8 mouse cellular contexts compared by ENCODE assay signal in genomic region chr8:128359521-128360318, GRCm38 (mm10). TPM values are rescaled to one million over a fixed set of nuclear protein-coding genes. Genes with fewer than 3 reads are reported as not detected.
DNase-seq lines count a peak whose midpoint lies in the region; ATAC-seq and TF ChIP-seq lines count a peak whose summit lies in the region.

No protein-coding gene starts in this region.

- H3K4me3 ChIP-seq in gastrocnemius, adult 2 months: peak overlapping the region; percentile 92
- H3K4me3 ChIP-seq in liver, postnatal 0 days (ENCODE audit: low read depth, low read length): peak overlapping the region; percentile 52

- H3K4me2 ChIP-seq in liver, postnatal 0 days (ENCODE audit: low read depth, low read length): peak overlapping the region; percentile 86

- no peaks in the 10 kb centered on the region for H3K9me3 ChIP-seq in liver, postnatal 0 days (ENCODE audit: low read length)

- peak overlapping the region; percentile 95 for H3K27ac ChIP-seq in gastrocnemius, adult 2 months
- peak overlapping the region; percentile 72 for H3K27ac ChIP-seq in liver, postnatal 0 days (ENCODE audit: low read depth)

- peak; percentile 31 for DNase-seq in right cerebral cortex, postnatal 14 days
- no peak for DNase-seq in right cerebral cortex, postnatal 36 days (ENCODE audit: low spot score in 2 of 2)
- DNase-seq in adrenal gland, postnatal 36 days: peak; percentile 39 to 48
- DNase-seq in gastrocnemius, adult 2 months: peak; percentile 59
- peak; percentile 44 for DNase-seq in induced T-regulatory cell, adult 2 months (ENCODE audit: low read depth)
- DNase-seq in liver, postnatal 0 days: peak; percentile 26
- peak; percentile 49 for DNase-seq in ovary, postnatal 10 days (ENCODE audit: low spot score)
- no peak for DNase-seq in cerebellum, adult 11 months

- no peaks in the 10 kb centered on the region for H3K36me3 ChIP-seq in liver, postnatal 0 days (replicated peaks; ENCODE audit: insufficient read depth, low read length)

- H3K27me3 ChIP-seq in liver, postnatal 0 days (ENCODE audit: insufficient read depth, low read length): peaks cover 22% of the 10 kb centered on the region

- intact Hi-C loops in gastrocnemius, adult 2 months (cut with DNase I): loop anchor here (2.0 to 10.0 kb wide), 9 partner anchors 92 to 1027 kb away; no protein-coding TSS in a partner anchor

- 0 out of 2 replicates have a peak, but pooled peaks cover 2% of the 10 kb centered on the region for H3K4me1 ChIP-seq in liver, postnatal 0 days (ENCODE audit: insufficient read depth)

- no peak for ATAC-seq in liver, postnatal 0 days

- no peak for TF ChIP-seq CTCF in gastrocnemius, adult 2 months (IDR thresholded peaks at IDR 0.05)
- no peak for TF ChIP-seq CTCF in liver, postnatal 0 days (IDR thresholded peaks at IDR 0.05; ENCODE audit: low read depth)

- WGBS in liver, postnatal 0 days (ENCODE audit: insufficient replicate concordance): 3% methylated on average over 39 of the region's 40 CpGs

- peak overlapping the region; percentile 28; the same call in 1 of the 2 replicates for H3K9ac ChIP-seq in liver, postnatal 0 days (replicated peaks)

- TF ChIP-seq EP300 in liver, postnatal 0 days (IDR thresholded peaks at IDR 0.05; ENCODE audit: low read depth): no peak

RNA-seq across cellular contexts. Expression of gene Nrp1, which starts 1.3 kb away (rescaled TPM):
- 100 to 1,000 TPM in 1 of 2 experiments, 10 to 100 TPM in 1; 93.6 to 103 TPM for total RNA-seq in adrenal gland, postnatal 36 days (2021)
- total RNA-seq in gastrocnemius, adult 2 months (2021): 10 to 100 TPM; 25.7 to 44.6 TPM
- 8.6 and 8.7 TPM in 2 replicates for polyA plus RNA-seq in liver, postnatal 0 days (2015; fragmentation: Nextera tagmentation; extraction: Ambion mirVana)

Comparison
In these comparisons a context has a peak if more than half of its experiments do, and no peak if none do; other contexts are left out.
1. DNase-seq: peak in right cerebral cortex, postnatal 14 days (single experiment), adrenal gland, postnatal 36 days (2 of 2), gastrocnemius, adult 2 months (single experiment), induced T-regulatory cell, adult 2 months (single experiment), liver, postnatal 0 days (single experiment) and ovary, postnatal 10 days (single experiment); none in right cerebral cortex, postnatal 36 days (0 of 2) and cerebellum, adult 11 months (single experiment).